Mouse (Mus musculus): Measurements from ENCODE around the gene Babam1. TPM values are rescaled to one million over a fixed set of nuclear protein-coding genes. Genes with fewer than 3 reads are reported as not detected.

Babam1 gene
- polyA plus RNA-seq, 1 experiment from 2014 or later: 84.9 TPM

DNA sequence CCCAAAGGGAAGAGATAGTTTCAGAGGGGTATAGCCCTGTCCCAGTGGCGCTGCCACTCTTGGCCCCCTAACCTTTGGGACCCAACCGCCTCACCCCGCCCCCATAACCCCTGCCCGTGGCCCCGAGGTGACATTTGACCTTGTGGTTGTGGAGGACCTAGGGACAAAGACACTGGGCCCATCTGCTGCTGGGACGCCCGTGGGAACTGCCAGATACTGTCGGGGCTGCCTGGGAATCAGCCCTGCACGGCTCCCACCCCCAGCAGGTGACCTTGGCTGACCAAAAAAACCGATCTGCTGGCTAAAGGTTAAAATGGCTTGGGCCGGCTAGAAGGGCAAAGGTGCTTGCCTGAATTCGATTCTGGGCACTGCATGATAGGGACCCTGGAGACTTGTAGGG lies 13.3 kb upstream of the Babam1 start:
- Histone ChIP-seq H3K27ac (peak overlapping the region; percentile 90; the same call in 1 of the 2 replicates), H3K9ac (0 out of 2 replicates have a peak overlapping the region, but pooled peaks have one; percentile 10), H3K4me2 (no peak overlapping the region), H3K4me3 (no peak overlapping the region), H3K4me1 (peaks cover 36% of the 10 kb centered on the region), H3K36me3 (peaks cover under 1% of the 10 kb centered on the region; the same call in 1 of the 2 replicates), H3K27me3 (no peaks in the 10 kb centered on the region), H3K9me3 (no peaks in the 10 kb centered on the region)
- ATAC-seq (ENCODE audit: insufficient number of reproducible peaks, low FRiP score, low TSS enrichment, low read depth): no peak
- WGBS: 39% methylated on average over 12 of the region's 12 CpGs

DNA sequence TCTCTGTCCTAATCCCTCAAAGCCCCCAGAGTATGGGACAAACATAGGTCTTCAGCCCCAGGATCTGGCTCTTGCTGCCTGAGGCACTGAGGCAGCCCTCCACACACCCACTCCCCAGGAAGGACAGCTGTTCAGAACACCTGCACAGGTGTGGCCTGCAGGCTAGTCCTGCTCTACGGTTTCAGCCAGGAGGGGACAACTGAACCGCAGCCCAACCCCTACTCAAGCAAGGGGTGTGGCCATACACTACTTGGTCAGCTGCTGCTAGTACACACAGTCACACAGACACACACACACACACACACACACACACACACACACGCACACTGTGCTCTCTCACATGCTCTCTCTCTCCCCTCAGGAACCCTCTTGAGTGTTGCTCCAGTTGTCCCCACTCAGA lies 12.8 kb upstream of the Babam1 start:
- no peak overlapping the region for H3K9ac ChIP-seq

DNA sequence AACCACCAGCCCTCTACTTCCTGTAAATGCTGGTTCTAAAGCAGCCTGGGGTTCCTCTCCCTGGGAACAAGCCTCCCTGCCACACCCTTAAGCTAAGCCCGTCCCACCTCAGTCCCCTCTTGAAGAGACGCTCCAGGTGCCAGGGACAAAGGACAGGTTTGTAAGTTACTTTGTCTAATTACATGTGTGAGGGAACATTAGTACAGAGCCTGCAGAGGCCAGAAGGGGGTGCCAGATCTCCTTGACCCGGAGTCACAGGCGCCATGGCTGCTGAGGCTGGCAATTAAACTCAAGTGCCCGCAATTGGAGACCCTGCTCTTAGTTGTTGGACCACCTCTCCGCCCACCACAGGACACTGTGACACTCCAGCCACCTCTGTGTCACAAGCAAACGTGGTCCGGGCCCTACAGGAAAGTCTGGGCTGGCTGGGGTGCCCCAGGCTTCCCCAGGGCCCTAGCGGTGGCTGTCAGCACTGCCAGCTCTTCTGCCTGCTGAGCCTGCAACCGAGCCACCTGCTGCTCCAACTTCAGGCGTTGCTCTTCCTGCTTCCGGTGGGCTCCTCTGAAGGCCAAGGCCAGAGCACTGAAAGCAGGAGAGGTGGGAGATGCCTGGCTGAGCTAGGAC lies 11.3 kb upstream of the Babam1 start:
- Histone ChIP-seq H3K4me1 (peaks cover 20% of the 10 kb centered on the region), H3K9me3 (no peaks in the 10 kb centered on the region), H3K9ac (no peak overlapping the region), H3K4me3 (no peak overlapping the region), H3K36me3 (no peaks in the 10 kb centered on the region), H3K27ac (no peak overlapping the region), H3K4me2 (no peak overlapping the region), H3K27me3 (no peaks in the 10 kb centered on the region)
- 68% methylated on average over 12 of the region's 12 CpGs for WGBS
- ATAC-seq (ENCODE audit: insufficient number of reproducible peaks, low FRiP score, low TSS enrichment, low read depth): no peak

More for the DNA sequence above, 12.8 kb upstream of the Babam1 start:
- Histone ChIP-seq H3K4me1 (peaks cover 34% of the 10 kb centered on the region), H3K9me3 (no peaks in the 10 kb centered on the region), H3K4me2 (no peak overlapping the region), H3K27me3 (no peaks in the 10 kb centered on the region), H3K4me3 (no peak overlapping the region), H3K36me3 (no peaks in the 10 kb centered on the region), H3K27ac (no peak overlapping the region)
- ATAC-seq (ENCODE audit: insufficient number of reproducible peaks, low FRiP score, low TSS enrichment, low read depth): no peak
- WGBS: 41% methylated on average over 3 of the region's 3 CpGs

DNA sequence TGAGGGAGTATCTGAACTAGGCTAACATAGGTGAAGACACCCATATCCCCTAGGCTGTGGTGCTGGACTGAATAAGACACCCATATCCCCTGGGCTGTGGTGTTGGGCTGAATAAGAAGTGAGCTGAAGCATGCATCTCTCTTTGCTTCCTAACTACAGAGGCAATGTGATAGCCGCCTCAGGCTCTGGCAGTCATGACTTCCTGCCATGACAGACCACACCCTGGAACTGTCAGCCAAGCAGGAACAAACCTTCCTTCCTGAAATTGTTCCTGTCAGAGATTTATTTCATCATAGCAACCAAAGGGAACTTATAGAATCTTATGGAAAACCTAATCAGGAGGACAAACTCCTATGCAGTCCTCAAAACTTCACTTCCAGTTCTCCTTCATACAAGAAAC lies 8.4 kb upstream of the Babam1 start:
- H3K27ac ChIP-seq: no peak overlapping the region
- H3K4me3 ChIP-seq: no peak overlapping the region
- H3K4me2 ChIP-seq: no peak overlapping the region
- WGBS: 71% methylated on average over 1 of the region's 1 CpGs
- peaks cover 1% of the 10 kb centered on the region; the same call in 1 of the 2 replicates for H3K4me1 ChIP-seq
- no peak overlapping the region for H3K9ac ChIP-seq
- no peaks in the 10 kb centered on the region for H3K27me3 ChIP-seq
- no peak for ATAC-seq (ENCODE audit: insufficient number of reproducible peaks, low FRiP score, low TSS enrichment, low read depth)
- H3K36me3 ChIP-seq: no peaks in the 10 kb centered on the region
- no peaks in the 10 kb centered on the region for H3K9me3 ChIP-seq

DNA sequence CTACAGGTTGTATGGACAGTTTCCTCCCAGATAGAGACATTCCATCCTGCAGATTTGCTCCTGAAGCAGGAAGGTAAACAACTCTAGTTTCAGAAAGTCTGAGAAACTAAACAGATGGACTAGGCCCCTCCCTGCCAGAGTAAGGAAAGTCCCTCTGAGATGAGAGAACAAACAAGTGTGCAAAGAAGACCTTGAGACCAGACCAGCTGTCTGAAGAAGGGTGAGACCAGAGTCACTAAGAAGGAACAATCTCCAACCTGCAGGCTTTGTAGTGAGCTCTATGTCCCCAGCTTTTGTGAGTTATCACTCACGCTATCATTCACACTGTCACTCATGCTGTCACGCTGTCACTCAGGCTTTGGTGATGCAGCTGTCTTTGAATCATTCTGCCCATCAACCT lies 5.0 kb upstream of the Babam1 start:
- H3K27ac ChIP-seq: no peak overlapping the region
- no peaks in the 10 kb centered on the region for H3K36me3 ChIP-seq
- no peaks in the 10 kb centered on the region for H3K27me3 ChIP-seq
- 89% methylated on average over 2 of the region's 2 CpGs for WGBS
- no peak for ATAC-seq (ENCODE audit: insufficient number of reproducible peaks, low FRiP score, low TSS enrichment, low read depth)
- no peaks in the 10 kb centered on the region for H3K9me3 ChIP-seq
- H3K9ac ChIP-seq: no peak overlapping the region
- no peak overlapping the region for H3K4me2 ChIP-seq
- no peaks in the 10 kb centered on the region for H3K4me1 ChIP-seq
- no peak overlapping the region for H3K4me3 ChIP-seq

DNA sequence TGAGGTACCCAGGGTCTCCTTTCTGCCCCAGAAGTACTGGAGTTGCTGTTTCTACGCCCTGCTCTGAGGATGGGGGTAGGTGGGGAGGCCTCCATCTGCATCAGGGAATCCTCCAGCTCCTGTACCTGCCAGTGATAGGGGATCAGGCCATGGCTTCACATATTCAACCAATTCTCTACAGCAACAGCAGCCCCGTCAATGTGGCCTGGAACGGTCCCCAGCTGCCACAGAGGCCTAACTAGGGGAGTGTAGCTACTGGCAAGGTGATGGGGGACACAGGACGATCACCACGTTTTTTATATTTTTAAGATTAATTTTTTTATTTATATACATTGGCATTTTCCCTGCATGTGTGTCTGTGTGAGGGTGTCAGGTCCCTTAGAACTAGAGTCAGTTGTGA lies 4.3 kb upstream of the Babam1 start:
- H3K27me3 ChIP-seq: no peaks in the 10 kb centered on the region
- no peaks in the 10 kb centered on the region for H3K9me3 ChIP-seq
- peaks cover 3% of the 10 kb centered on the region for H3K4me1 ChIP-seq
- H3K27ac ChIP-seq: no peak overlapping the region
- no peak overlapping the region for H3K4me3 ChIP-seq
- no peak for ATAC-seq (ENCODE audit: insufficient number of reproducible peaks, low FRiP score, low TSS enrichment, low read depth)
- no peak overlapping the region for H3K9ac ChIP-seq
- WGBS: 68% methylated on average over 5 of the region's 5 CpGs
- no peaks in the 10 kb centered on the region for H3K36me3 ChIP-seq
- H3K4me2 ChIP-seq: no peak overlapping the region

DNA sequence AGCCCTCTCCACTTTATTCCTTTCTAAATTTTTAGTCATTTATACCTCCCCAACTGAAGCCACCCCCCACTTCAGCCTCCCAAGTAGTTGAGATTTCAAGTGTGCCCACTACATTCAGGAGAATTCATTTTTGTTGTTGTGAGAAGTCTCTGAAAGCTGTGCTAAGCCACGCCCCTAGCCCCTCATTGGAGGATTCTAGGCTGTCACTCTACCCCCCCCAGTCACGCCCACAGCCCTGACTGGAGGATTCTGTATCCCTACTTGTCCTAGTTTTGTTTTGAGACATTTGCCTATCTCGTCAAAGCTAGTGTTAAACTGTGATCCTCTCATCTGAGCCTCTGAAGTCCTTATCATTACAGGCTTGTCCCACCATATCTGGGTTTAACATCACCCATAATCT lies 3.8 kb upstream of the Babam1 start:
- no peak for ATAC-seq (ENCODE audit: insufficient number of reproducible peaks, low FRiP score, low TSS enrichment, low read depth)
- H3K27ac ChIP-seq: no peak overlapping the region
- WGBS: 9% methylated on average over 3 of the region's 3 CpGs
- H3K4me1 ChIP-seq: peaks cover 8% of the 10 kb centered on the region
- H3K4me2 ChIP-seq: no peak overlapping the region
- no peak overlapping the region for H3K4me3 ChIP-seq
- no peaks in the 10 kb centered on the region for H3K36me3 ChIP-seq
- H3K9me3 ChIP-seq: no peaks in the 10 kb centered on the region
- no peaks in the 10 kb centered on the region for H3K27me3 ChIP-seq
- H3K9ac ChIP-seq: no peak overlapping the region

DNA sequence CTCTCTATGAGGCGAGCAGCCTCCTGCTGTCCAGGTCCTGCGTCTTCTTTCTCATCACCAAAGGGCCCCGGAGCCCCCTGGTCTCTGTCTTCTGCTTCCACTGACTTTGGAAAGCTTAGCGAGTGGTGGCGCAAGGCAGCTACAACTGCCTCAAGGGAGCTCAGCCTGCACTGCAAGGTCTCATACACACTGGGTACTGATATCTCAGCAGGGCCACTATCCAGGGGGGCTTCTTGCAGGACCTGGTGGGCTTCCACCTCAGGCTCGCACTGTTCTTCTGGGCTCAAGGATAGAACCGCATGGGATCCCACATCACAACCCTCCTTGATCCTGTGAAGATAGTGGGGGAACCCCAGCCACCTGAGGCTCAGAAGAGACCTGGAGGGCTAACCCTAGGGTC lies 2.2 kb upstream of the Babam1 start:
- no peak overlapping the region; the same call in 1 of the 2 replicates for H3K4me3 ChIP-seq
- no peaks in the 10 kb centered on the region for H3K9me3 ChIP-seq
- H3K9ac ChIP-seq: no peak overlapping the region
- ATAC-seq (ENCODE audit: insufficient number of reproducible peaks, low FRiP score, low TSS enrichment, low read depth): no peak
- H3K27me3 ChIP-seq: no peaks in the 10 kb centered on the region
- WGBS: 81% methylated on average over 7 of the region's 7 CpGs
- H3K4me2 ChIP-seq: no peak overlapping the region
- peaks cover 9% of the 10 kb centered on the region for H3K4me1 ChIP-seq
- H3K36me3 ChIP-seq: peaks cover 11% of the 10 kb centered on the region
- H3K27ac ChIP-seq: no peak overlapping the region

DNA sequence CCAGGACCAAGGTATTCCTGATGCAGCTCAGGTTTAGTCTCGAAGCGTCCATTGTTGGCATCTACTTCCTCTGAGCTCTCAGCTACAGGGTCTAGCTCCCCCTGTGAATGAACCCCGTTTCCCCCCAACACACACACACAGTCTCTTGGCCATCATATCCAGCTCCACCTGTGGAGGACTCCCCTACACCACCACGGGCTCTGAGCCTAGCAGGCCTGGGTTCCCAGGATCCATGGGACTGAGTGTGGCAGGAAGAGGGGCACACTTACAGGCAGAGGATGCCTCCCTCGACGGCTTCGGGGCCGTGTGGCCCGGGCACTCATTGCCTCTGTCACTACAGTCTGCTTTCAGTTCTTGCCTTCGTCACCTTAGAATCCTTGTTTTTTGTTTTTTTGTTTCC lies 1.6 kb upstream of the Babam1 start:
- H3K27ac ChIP-seq: no peak overlapping the region
- WGBS: 77% methylated on average over 10 of the region's 10 CpGs

DNA sequence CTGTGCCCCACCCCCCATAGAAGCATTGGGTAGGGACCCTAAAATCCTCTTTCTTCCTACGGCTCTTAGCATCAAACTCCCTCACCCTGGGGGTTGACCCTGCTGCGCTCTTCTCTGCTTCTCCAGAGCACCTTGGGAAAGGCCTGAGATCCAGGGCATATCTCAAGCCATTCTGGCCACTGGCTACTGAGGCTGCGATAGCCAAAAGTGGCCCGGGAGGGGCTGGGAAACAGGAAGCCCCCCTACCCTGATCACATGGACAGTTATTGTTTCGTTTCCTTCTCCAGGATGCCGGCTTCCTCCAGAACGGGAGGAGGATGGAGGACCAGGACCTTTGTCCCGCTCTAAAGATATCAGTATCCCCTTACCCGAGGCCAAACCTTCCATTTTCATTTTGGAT lies 1.0 kb upstream of the Babam1 start, which contains the start of gene Ushbp1:
Ushbp1 (minus strand) TSS at position 174 of the 400 bp plus-strand sequence.
- peak within 1 kb of the TSS; percentile 71 for H3K27ac ChIP-seq
- peak within 1 kb of the TSS; percentile 77 for H3K4me2 ChIP-seq
- WGBS: 84% methylated on average over 9 of the region's 9 CpGs
- peak within 1 kb of the TSS; percentile 60 for H3K4me3 ChIP-seq
- peaks cover 9% of the 10 kb centered on the region for H3K4me1 ChIP-seq
- ATAC-seq (ENCODE audit: insufficient number of reproducible peaks, low FRiP score, low TSS enrichment, low read depth): no peak
- no peak within 1 kb of the TSS for H3K9ac ChIP-seq
- no peaks in the 10 kb centered on the region for H3K9me3 ChIP-seq
- H3K36me3 ChIP-seq: peaks cover 19% of the 10 kb centered on the region
- H3K27me3 ChIP-seq: no peaks in the 10 kb centered on the region

More for the DNA sequence above, 1.6 kb upstream of the Babam1 start:
- H3K4me1 ChIP-seq: peaks cover 9% of the 10 kb centered on the region
- no peaks in the 10 kb centered on the region for H3K9me3 ChIP-seq
- H3K9ac ChIP-seq: no peak overlapping the region
- ATAC-seq (ENCODE audit: insufficient number of reproducible peaks, low FRiP score, low TSS enrichment, low read depth): no peak
- no peak overlapping the region for H3K4me2 ChIP-seq
- no peaks in the 10 kb centered on the region for H3K27me3 ChIP-seq
- no peak overlapping the region for H3K4me3 ChIP-seq
- H3K36me3 ChIP-seq: peaks cover 16% of the 10 kb centered on the region

DNA sequence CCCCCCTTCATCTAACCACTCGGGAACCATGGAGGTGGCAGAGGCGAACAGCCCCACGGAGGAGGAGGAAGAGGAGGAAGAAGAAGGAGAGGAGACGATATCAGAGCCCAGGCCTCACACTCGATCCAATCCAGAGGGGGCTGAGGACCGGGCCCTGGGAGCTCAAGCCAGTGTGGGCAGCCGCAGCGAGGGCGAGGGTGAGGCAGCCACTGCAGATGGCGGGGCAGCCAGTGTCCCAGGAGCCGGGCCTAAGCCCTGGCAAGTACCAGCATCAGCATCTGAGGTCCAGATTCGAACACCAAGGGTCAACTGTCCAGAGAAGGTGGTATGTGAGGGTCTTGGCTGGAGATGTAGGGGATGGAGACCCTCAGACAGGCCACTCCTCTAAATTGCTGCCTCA lies 1.0 kb downstream of the Babam1 start:
- H3K4me1 ChIP-seq: peaks cover 9% of the 10 kb centered on the region
- H3K27ac ChIP-seq: no peak overlapping the region
- no peaks in the 10 kb centered on the region for H3K9me3 ChIP-seq
- 87% methylated on average over 12 of the region's 12 CpGs for WGBS
- no peaks in the 10 kb centered on the region for H3K27me3 ChIP-seq
- peak overlapping the region; percentile 60 for H3K9ac ChIP-seq
- H3K4me3 ChIP-seq: peak overlapping the region; percentile 60
- H3K4me2 ChIP-seq: peak overlapping the region; percentile 77
- no peak for ATAC-seq (ENCODE audit: insufficient number of reproducible peaks, low FRiP score, low TSS enrichment, low read depth)
- peaks cover 24% of the 10 kb centered on the region for H3K36me3 ChIP-seq

DNA sequence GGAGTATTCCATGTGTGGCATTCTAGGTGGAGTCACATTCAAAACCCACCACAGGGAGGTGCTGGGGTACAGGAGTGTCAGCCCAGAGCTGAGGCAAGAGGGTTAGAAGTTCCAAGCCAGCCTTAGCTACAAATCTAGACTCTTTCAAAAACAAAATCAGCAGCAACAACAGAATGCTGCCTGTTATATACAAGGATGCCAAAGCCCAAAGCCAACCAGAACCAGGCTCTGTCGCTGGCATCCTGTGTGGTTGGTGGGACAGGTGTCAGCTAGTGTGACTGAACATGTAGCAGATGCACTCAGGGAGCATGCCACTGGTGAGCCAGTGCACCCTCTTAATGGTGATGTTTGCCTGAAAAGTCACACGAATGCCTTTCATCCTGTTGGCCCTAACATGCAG lies 4.2 kb downstream of the Babam1 start:
- no peak overlapping the region for H3K9ac ChIP-seq
- no peak overlapping the region for H3K4me3 ChIP-seq
- peaks cover 14% of the 10 kb centered on the region for H3K4me1 ChIP-seq
- no peaks in the 10 kb centered on the region for H3K27me3 ChIP-seq
- WGBS: 79% methylated on average over 2 of the region's 2 CpGs
- H3K4me2 ChIP-seq: no peak overlapping the region
- peaks cover 24% of the 10 kb centered on the region for H3K36me3 ChIP-seq
- H3K27ac ChIP-seq: no peak overlapping the region
- H3K9me3 ChIP-seq: no peaks in the 10 kb centered on the region
- no peak for ATAC-seq (ENCODE audit: insufficient number of reproducible peaks, low FRiP score, low TSS enrichment, low read depth)

DNA sequence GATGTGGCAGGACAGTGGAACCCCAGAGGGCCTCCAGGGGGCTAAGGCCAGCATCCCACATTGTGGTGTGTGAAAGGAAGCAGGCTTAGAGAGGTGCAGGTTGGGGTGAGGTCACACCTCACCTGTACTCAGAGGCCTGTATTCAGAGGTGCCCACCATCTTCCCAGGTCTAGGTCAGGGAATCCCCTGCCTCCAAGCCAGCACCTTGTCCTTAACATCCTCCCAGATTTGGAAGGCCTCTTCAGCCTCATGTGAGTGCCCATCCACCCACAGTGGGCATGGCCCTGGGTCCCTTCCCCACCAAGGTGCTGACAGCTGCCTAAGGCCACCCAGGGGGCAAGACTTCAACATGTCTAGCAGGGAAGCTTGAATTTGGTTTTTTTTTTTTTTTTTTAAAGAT lies 4.8 kb downstream of the Babam1 start:
- ATAC-seq (ENCODE audit: insufficient number of reproducible peaks, low FRiP score, low TSS enrichment, low read depth): no peak
- Histone ChIP-seq H3K27ac (no peak overlapping the region), H3K9ac (no peak overlapping the region), H3K36me3 (peaks cover 24% of the 10 kb centered on the region), H3K4me1 (peaks cover 20% of the 10 kb centered on the region), H3K4me3 (no peak overlapping the region), H3K27me3 (no peaks in the 10 kb centered on the region), H3K4me2 (no peak overlapping the region), H3K9me3 (no peaks in the 10 kb centered on the region)
